Mouse (Mus musculus) cerebellum, adult 18-20 months (tissue): ENCODE results near the gene Tk2.
"Not testable (repeated sequence)": the region's sequence is repeated elsewhere in the genome, so short reads cannot be mapped to it uniquely, and the experiment has no call there.

ENCODE experiments used
- DNase-seq, 2 experiments: peaks; one replicate each; pipeline ENCODE4 v3.0.0; 2021

Tk2 gene

DNA sequence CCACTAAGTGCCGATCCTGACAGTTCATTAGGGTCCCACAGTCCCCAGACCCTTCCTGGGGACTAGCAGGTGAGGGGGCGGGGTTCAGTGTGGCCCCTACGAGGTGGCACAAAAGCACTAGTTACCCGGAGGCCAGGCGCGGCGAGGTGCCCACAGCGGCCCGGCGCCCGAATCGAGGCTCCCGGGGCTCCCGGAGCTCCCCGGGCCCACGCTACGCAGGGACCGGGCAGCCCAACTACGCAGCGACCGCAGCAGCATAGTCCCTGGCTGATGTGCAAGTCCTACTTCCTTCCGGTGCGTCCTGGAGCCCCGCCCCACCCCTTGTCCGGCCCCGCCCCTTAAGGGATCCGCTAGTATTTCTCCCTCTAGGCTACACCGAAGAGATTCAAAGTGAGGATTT, at the start of gene Tk2:
Tk2 (minus strand) TSS at position 283 of the 400 bp plus-strand sequence.
- DNase-seq = peak; percentile 64 to 73

DNA sequence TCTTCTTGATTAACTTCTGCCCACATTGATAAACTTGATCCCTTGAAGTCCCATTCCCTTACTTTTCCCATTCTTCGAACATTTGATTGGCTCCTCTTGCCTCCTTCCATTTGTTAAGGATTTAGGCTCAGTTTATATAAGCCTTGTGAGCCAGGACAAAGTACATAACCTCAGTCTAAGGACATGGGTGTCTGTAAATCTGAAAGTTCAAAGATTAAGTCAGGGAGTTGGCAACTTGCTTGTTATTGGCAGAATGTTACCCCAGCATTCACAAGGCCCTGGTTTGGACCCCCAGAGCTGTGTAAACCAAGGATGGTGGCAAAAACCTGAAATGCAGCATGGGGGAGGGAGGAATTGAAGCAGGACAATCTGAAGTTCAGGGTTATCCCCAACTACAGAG, 46.0 kb upstream of the Tk2 start:
- DNase-seq = no peak

DNA sequence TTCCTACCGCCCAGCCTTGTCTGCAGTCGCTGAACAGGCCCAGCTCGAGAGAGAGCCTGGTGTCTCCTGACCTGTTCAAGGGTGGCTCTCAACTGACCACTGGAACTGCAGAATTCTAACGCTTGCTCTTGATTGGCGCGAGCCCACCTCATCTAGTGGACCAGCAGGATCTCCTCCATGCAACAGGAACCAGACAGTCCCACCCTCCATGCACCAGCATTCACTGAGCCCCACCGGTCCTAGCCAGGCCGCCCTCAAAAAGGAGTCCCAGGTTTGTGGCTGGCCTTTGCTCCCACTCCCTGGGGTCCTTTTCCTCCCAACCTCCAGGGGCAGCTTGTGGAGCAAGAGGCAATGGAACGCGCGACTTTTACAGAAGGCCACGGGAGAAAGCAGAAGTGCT, 44.7 kb upstream of the Tk2 start, which contains the start of gene Cmtm2a:
Cmtm2a (minus strand) TSS at position 101 of the 400 bp plus-strand sequence.
- DNase-seq = not testable (repeated sequence)

DNA sequence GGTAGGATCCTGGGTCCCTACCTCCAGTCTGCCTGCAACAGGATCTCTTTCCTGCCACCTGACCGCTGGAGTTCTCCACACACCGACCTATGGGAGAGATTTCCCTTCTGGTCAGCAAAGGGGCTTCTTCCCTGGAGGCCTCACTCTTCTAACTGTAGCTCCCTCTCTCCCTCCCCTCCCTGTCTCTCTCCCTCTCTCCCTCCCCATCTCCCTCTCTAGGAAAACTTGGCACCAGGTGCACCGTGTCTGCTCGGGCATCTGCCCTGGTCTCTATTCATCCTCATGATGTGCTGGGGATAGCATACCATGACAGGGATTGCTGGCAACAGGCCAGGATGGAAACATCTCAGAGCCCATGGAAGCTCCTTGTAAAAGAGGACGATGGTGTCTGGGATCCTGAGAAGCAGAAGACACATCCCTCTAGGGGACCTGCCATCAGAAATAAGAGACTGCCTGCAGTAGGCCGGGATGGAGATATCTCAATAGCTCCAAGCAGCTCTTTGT, 20.6 kb upstream of the Tk2 start:
- DNase-seq = no peak

DNA sequence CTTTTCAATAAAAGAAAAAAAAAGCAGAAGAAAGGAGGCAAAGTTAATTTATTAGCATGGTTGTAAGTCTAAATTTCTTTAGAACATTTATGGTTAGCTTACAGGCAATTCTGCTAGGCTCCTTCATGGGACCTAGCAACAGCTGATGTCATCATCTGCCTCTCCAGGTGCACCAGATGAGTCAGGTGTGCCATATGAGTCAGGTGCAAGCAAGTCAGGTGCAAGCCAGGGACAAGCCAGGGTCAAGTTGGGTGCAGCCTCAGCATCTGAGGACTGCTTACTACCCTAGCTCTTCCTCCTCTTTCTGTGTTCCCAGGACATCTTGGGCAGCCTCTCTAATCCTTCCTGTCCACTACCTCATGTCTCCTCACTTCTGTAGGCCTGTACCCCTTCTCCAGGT, 20.0 kb upstream of the Tk2 start:
- no peak for DNase-seq

DNA sequence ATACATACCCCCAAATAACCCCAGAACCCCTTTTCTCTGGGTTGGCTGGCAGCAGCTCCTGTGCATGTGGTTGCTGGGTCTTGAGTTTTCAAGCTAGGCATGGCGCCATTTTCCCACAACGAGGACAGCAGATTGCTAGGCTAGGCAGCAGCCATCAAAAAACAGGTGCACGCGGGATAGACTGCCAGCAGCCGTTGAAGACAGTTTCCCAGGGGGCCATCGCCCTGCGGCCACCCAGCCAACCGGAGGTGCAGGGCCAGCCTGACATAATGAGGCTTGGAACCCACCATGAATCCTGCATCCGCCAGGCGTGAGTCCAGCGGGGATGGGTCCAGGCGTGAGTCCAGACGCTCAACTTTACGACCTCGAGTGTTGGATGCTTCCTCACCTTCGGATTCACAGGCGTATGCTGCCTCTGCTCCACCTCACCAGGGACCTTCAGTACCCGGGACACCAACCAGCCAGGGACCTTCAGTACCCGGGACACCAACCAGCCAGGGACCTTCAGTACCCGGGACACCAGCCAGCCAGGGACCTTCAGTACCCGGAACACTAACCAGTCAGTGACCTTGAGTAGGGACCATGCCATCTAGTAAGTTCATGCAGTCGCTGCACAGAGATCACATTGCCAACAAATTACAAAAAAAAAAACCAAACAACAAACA, 16.0 kb upstream of the Tk2 start:
- DNase-seq = not testable (repeated sequence)

DNA sequence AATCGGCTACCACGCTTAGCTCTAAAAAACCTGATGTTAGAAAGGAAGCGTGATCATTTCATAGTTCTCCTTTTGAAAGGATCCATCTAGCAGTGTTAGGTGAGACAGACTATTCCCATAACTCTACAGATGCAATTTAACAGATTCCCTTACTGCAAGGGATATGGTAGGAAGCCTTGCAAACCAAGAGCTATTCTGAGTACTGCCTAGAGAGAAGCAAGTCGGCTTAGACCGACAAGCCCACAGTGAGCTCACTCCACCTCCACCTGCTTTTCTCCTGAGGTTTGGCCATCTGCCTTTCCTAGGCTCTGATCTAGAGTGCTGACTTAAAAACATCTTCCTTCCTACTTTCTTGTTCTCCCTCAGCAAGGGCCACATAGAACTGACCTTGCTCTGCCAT, 13.4 kb upstream of the Tk2 start:
- not testable (repeated sequence) for DNase-seq

DNA sequence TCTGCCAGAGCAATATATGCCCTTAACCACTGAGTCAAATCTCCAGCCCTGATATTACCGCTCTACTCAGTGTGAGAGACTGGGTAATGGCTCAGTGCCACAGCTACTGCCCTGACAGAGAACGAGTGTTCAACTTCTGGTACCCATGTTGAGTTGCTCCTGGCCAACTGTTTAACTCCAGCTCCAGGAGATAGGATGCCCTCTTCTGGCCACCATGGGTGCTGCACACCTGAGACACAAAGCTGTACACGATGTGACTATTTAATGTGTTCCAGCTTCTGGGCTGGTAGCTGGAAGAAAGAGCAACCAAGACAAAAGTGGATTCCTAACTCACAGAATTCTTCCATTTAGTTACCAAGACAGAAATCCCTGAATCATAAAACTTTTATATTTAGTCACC, 4.7 kb upstream of the Tk2 start:
- no peak for DNase-seq

DNA sequence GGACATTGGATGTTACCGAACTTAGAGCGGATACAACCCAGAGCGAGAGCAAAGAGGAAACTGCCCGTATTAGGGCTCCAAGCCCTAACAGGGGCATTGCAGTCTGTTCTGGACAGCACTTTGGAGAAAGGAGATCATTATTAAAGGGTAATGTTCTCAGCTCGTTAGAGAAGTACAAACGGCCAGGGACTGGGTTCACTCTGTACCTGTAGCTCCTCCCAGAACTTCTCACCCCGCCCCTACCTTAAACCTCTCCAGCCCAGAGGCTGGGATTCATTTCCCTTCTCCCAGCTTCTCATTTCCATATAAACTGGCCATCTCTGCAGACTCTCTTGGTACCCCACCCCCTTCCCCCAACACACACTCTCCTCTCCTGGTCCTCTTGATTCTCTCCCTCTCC, 3.1 kb upstream of the Tk2 start:
- no peak for DNase-seq

DNA sequence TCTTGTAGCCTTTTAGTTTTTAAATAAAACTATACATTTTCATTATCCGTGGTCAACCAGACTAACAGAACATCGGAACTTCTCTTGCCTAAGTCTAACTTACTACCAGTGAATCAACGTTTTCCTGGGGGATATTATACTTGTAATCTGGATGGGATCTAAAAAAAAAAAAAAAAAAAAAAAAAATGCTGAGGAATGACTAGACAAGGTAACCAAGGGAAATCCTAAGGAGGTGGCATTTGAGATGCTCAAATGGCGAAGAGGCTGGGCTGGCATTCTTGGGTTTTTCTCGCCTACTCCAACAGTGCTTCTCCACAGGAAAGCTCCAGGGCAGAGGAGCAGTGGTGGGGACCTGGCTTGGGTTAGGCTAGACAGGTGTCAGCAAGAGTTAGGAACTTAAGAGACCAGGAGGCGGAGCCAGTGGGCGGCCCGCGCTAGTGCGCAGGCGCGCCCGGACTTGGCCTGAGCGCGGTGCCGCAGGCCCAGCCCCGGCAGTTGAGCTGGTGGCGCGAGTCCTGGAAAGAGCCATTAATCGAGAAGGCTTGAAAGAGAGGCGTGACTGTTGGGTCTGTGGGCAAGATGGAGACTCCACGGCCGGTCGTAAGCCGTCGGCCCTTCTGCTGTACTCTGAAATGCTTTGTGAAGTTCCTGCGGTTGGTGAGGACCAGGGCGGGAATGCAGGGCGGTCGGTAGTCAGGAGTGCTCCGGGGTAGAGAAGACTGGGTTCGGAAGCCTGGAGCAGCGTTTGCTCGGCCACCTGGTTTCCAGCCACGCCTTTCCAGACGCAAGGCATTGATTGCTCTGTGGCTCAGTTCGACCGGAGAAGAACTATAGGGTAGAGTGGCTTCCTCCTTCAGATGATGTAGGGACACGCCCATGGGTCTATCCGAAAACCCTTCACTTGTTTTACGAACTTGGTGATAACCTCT, 2.3 kb upstream of the Tk2 start, which contains the start of gene Cklf:
Cklf (plus strand) TSS at position 423 of the 929 bp plus-strand sequence.
- DNase-seq = peak; percentile 72 to 84

DNA sequence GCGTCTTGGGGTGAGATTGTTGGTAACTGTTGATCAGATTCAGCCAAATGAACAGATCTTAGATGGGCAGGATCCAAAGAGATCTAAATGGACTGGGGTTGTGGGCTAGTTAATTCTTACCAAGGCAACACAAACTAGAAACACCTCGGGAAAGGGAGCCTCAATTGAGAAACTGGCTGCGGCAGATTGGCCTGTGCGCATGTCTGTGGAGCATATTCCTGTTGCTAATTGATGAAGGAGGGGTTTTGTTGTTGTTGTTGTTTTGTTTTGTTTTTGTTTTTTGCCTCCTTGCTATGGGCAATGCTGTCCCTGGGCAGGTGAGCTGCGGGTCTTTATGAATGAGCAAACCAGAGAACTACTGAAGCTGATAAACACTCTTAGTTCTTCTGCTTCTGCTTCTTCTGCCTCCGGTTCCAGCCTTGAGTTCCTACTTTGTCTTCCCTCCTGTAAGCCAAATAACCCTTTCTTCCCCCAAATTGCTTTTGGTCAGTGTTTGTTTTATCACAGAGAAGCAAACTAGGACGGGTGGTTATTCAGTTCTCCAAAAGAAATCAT, 1.2 kb upstream of the Tk2 start:
- no peak for DNase-seq

DNA sequence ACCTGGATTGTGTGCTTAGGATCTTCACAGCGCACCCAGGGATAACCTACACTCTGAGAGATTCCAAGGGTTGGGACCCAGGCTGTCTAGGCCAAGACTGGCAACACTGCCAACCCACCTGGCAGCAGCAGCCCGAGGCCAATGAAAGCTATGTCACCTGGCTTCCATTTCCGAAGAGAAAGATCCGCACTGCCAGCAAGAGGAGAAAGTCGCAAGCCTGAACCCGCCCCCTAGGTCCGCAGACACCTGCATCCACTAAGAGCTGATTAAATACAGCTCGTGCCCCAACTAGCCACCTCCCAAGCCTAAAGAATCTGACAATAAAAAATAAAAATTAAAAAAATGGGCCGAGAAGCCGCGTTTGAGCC, 466 bp downstream of the Tk2 start:
- peak; percentile 42 to 48 for DNase-seq

DNA sequence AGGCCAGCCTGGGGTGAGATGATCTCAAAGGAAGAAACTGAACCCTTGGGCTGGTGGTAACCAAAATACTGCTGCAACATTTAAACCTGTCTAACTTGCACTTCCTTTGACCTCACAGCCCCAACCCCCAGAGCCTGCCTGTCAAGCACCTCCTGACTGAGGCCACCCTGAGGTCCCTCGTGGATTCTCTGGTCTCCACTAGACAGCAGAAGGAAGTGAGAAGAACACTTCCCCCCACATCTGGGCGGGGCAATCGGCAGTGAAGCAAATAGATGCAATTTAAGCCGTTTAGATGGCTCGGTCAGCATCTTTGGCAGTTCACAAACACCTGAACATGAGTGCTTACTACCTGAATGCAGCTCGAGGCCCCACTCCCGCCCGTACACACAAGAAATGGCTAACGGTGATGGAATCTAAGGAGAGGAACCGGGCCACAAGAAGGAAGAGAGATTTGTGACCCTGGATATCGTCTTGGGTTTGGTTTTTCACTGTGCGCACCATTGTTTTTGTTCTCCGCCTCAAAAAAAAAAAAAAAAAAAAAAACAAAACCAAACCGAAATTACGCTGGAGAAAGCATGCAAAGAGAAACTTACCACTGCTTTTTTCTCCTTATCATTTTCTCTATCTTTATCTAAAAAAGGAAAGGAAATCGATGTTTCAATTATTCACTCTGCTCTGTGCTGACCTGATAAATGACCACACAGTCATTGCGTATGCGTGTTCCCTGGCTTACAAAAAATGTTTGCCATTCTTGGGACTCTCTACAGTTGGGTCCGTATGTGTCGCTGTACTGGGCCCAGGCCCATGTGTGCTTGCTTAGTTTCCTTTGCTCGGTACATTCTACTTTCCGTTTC, 1.1 kb downstream of the Tk2 start:
- DNase-seq = no peak

DNA sequence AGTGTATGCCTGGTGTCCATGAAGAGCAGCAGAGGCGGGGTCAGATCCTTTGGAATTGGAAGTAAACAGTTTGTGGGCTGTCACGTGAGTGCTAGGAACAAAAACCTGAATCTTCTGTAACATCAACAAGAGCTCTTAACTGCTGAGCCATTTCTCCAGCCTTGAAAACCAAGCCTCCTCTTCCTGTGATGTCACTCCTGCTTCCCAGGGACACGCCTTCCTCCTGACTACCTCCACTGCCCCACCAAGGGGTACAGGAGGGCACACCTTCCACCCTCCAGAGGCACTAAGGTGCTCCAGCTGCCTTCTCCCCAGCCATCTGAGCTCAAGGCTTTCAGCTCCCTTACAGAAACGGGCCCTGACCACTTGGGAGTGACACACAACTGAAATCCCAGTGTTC, 1.7 kb downstream of the Tk2 start:
- no peak for DNase-seq

DNA sequence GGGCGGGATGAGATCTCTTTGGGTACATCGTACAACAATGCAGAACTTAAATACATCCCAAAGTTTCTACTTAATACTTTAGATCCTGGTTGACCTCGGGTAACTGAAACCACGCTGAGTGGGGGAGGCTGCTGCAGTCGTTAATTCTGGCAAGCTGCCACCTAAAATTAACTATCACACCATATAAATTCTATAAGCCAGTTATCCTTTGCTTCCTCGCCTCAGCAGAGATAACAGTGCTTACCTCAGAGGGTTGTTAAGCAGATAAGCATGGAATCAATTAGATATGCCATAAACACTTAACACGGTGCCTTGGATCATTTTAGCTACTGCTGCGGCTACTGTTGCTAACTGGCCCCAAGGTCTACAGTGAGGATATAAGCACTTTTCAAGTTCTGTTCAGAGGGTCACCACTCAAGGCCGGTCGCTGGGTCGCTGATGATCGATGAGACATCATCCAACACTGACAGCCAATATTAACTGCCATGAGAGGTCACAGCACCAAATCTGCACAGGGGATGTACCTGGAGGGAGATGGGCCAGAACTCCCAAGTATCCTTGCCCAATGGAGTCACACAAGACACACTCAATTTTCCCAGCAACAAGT, 6.2 kb downstream of the Tk2 start:
- DNase-seq = no peak

DNA sequence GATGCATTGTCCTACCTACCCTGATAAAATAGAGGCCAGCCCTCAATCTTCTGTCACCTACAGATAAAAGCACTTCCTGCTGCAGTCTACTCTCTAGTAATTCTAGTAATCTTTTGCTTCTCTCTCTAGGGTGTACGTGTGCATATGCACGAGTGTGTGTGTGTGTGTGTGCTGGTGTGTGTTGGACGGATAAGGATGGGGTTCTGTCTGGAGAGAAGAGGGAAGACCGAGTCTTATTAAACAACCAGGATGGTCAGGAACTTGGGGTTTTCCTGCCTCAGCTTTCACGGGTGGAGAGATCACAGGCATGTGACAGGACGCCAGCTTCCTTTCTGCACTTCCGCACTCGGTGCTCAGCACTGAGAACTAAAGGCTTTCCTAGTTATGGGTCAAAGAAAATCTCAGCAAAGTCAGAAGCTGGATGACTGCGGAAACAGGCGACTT, 8.9 kb downstream of the Tk2 start:
- DNase-seq = no peak

DNA sequence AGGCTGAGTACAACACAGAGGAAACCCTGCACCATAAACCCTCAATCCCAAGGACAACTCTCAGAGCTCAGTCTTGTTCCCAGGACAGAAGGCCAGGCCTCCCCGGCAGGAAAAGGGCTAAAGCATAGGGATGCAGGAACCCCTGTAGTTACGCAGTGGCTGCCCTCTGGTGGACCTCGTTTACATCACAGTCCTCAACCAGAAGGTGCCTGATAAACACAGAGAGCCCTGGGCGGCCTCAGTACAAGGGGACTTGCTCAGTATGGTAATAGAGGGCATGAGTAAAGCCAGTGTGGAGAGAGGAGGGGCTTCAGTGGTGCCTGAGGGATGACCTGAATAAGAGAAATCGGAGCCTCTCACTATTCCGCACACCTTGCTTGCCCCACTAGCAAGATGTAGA, 13.8 kb downstream of the Tk2 start:
- DNase-seq = no peak

DNA sequence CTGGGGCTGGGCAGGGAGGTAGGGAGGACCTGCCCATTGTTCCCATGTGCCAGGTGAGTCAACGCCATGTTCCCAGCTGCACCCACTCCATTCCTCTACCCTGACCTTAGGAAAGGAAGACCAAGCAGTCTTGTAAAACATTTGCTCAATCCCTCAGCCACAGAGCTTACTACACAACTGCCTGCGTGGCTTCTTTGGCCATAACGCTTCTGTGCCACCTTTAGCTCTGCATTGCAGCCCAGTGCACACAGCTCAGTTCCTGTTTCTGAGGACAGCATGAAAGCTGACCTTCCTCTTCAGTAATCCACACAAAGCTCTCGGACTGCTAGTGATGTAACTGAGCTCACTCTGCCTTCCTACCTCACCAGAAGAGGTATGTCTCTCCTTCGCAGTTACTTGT, 15.4 kb downstream of the Tk2 start:
- no peak for DNase-seq

DNA sequence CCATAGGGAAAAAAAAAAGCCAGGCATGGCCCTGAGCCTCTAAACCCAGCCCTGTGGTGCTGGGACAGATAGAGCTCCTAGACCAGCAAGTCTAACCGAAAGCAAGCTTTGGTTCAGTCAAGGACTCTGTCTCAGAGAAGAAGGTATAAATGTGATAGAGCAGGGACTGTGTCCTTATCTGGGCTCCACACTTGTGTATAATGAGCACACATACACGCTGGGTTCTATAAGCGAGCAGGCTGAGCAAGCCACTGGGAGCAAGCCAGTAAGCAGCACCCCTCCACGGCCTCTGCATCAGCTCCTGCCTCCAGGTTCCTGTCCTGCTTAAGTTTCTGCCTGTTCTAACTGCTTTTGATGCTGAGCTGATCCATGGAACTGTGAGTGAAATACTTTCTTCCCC, 16.3 kb downstream of the Tk2 start:
- no peak for DNase-seq

DNA sequence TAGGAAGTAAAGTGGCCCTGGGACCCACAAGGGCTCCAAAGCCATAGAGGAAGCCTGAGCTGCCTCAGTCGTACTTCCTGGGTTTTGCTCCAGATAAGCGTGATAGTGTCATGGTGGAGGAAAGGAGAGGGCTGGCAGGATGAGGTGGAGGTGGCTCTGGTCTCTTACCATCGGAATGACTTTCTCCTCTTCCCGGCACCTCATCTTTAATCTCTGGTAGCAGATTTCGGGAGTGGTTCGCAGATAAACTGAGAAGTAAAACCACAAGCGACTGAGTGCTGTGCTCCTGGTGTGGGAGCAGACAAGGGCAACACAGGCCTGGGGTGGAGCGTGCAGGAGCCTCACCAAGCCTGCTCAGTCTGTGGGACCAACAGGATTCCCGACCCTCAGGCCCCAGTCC, 18.0 kb downstream of the Tk2 start:
- no peak for DNase-seq

DNA sequence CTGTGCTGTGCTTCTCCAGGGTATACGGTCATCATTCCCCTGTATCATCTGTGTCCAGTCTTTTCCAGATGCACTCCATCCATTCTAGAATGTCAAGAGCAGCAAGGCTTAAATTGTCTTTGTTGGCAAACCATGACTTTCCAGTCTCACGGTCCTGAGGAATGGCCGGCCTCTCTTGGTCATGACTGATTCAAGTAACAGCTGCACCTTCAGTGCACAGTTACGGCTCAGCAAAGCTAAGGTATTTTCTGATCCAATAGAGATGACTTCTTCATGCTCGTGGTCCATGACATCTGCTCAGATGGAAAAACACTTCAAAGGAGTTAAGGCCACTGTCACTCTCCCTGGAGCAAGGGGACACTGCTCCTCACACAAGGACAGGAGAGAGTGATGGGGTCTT, 21.3 kb downstream of the Tk2 start:
- DNase-seq = no peak

DNA sequence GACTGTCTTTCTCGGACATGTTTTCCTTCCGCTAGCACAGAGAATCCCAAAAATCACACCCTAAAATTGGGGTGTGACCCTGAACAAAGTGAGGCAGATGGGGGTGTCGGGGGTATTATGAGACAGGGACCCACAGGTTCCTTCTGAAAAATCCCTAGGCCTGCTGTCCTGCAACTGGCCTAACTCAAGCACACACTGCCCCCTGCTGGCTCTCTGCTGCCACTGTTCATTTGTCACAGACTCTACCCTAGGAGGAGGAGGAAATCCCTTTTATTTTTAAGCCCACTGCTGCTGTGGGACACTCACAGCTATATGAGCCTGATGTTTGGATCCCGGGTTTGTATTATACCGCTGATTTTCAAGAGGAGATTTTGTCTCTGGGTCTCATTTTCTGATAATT, 28.6 kb downstream of the Tk2 start:
- DNase-seq = peak; percentile 53 to 74
